ENCODE assay signal across 8 mouse cellular contexts in genomic region chr4:133240934-133241908, GRCm38 (mm10). TPM values are rescaled to one million over a fixed set of nuclear protein-coding genes. Genes with fewer than 3 reads are reported as not detected.
DNase-seq lines count a peak whose midpoint lies in the region; ATAC-seq and TF ChIP-seq lines count a peak whose summit lies in the region.

No protein-coding gene starts in this region.

- 0% methylated on average over 74 of the region's 78 CpGs for WGBS in hindbrain, embryonic 12.5 days

- POLR2A ChIA-PET in Patski (lab: Charles Lee) = interaction anchor here (0.9 to 1.6 kb wide), 2 partner anchors 14 to 25 kb away, joined by 3 to 4 read pairs; no protein-coding TSS in a partner anchor

- H3K36me3 ChIP-seq in hindbrain, embryonic 12.5 days = no peaks in the 10 kb centered on the region

- CTCF ChIA-PET in Patski (lab: Charles Lee) = interaction anchor here (1.1 to 1.4 kb wide), 2 partner anchors 15 to 30 kb away, joined by 3 read pairs; no protein-coding TSS in a partner anchor

- peak overlapping the region; percentile 46 for H3K4me3 ChIP-seq in hindbrain, embryonic 12.5 days

- peak overlapping the region; percentile 82 for H3K4me2 ChIP-seq in hindbrain, embryonic 12.5 days (replicated peaks)

- TF ChIP-seq CTCF in Patski (IDR thresholded peaks at IDR 0.05) = no peak

- no peaks in the 10 kb centered on the region for H3K27me3 ChIP-seq in Patski
- H3K27me3 ChIP-seq in hindbrain, embryonic 12.5 days = peaks cover 77% of the 10 kb centered on the region

- in situ Hi-C loops in Patski (cut with MboI; ENCODE audit: low pct_unique_long_range_greater_than_20kb) = no loop called here

- ATAC-seq in Patski = peak; percentile 81
- peak; percentile 89 for ATAC-seq in hindbrain, embryonic 12.5 days (ENCODE audit: low FRiP score)

- H3K27ac ChIP-seq in hindbrain, embryonic 12.5 days = no peak overlapping the region

- DNase-seq in Patski (ENCODE audit: low read depth, low spot score) = peak; percentile 61
- peak; percentile 93 to 94 for DNase-seq in cerebellum, postnatal 10 days
- peak; percentile 70 to 82 for DNase-seq in frontal cortex, postnatal 10 days (ENCODE audit: low spot score in 2 of 2)
- peak; percentile 86 to 87 for DNase-seq in layer of hippocampus, postnatal 14 days (ENCODE audit: low spot score in 2 of 2)
- DNase-seq in lung, postnatal 10 days = peak; percentile 95
- DNase-seq in ovary, postnatal 14 days (ENCODE audit: low spot score) = peak; percentile 92
- DNase-seq in thymus, postnatal 10 days (ENCODE audit: low spot score in 2 of 2) = peak; percentile 86 to 90

- peaks cover 12% of the 10 kb centered on the region for H3K4me1 ChIP-seq in hindbrain, embryonic 12.5 days

- H3K9ac ChIP-seq in hindbrain, embryonic 12.5 days = peak overlapping the region; percentile 60

- H3K9me3 ChIP-seq in hindbrain, embryonic 12.5 days (replicated peaks) = no peaks in the 10 kb centered on the region

RNA-seq across cellular contexts. Expression of gene Map3k6, which starts 0.6 kb away (rescaled TPM):
- polyA plus RNA-seq in Patski (2021) = 3.3 TPM
- polyA plus RNA-seq in hindbrain, embryonic 12.5 days (2016; fragmentation: Nextera tagmentation; extraction: Ambion mirVana) = 1.9 and 2.3 TPM in 2 replicates
- total RNA-seq in layer of hippocampus, postnatal 14 days (2021) = 10 to 100 TPM in 1 of 2 experiments, 1 to 10 TPM in 1; 5.3 to 10.2 TPM

RNA-seq across cellular contexts. Expression of gene Sytl1, which starts 21.7 kb away (rescaled TPM):
- polyA plus RNA-seq in Patski (2021) = 0.15 TPM
- 0.67 and 1.2 TPM in 2 replicates for polyA plus RNA-seq in hindbrain, embryonic 12.5 days (2016; fragmentation: Nextera tagmentation; extraction: Ambion mirVana)
- under 1 TPM; 0.19 to 0.44 TPM for total RNA-seq in layer of hippocampus, postnatal 14 days (2021)

RNA-seq across cellular contexts. Expression of gene Gpr3, which starts 28.9 kb away (rescaled TPM):
- 0.63 TPM for polyA plus RNA-seq in Patski (2021)
- polyA plus RNA-seq in hindbrain, embryonic 12.5 days (2016; fragmentation: Nextera tagmentation; extraction: Ambion mirVana) = 0.08 and 0.35 TPM in 2 replicates
- 1 to 10 TPM; 8.2 to 9.2 TPM for total RNA-seq in layer of hippocampus, postnatal 14 days (2021)

RNA-seq across cellular contexts. Expression of gene Cd164l2, which starts 29.3 kb away (rescaled TPM):
- 0.51 TPM for polyA plus RNA-seq in Patski (2021)
- polyA plus RNA-seq in hindbrain, embryonic 12.5 days (2016; fragmentation: Nextera tagmentation; extraction: Ambion mirVana) = 2.0 and 2.3 TPM in 2 replicates
- 1 to 10 TPM; 2.6 to 4.8 TPM for total RNA-seq in layer of hippocampus, postnatal 14 days (2021)

RNA-seq across cellular contexts. Expression of gene Tmem222, which starts 36.4 kb away (rescaled TPM):
- 31.7 TPM for polyA plus RNA-seq in Patski (2021)
- 75.7 and 77.7 TPM in 2 replicates for polyA plus RNA-seq in hindbrain, embryonic 12.5 days (2016; fragmentation: Nextera tagmentation; extraction: Ambion mirVana)
- total RNA-seq in layer of hippocampus, postnatal 14 days (2021) = 10 to 100 TPM; 78.2 to 78.4 TPM
